Mouse (Mus musculus) cerebellum, adult 9-10 months (tissue): ENCODE data around the gene Nfix.

Experiments used
- DNase-seq: peaks from one replicate; pipeline ENCODE4 v3.0.0; 2022

Gene Nfix

GRCm38 (mm10) chr8:84779519-84780224 is 20.5 kb downstream of the Nfix start:
- DNase-seq: no peak

GRCm38 (mm10) chr8:84778638-84779380 is 21.3 kb downstream of the Nfix start:
- DNase-seq: no peak

GRCm38 (mm10) chr8:84777899-84778637 is 22.1 kb downstream of the Nfix start:
- DNase-seq: no peak

- no peak for DNase-seq
Observed at GRCm38 (mm10) chr8:84776569-84776968, 23.6 kb downstream of the Nfix start.

- no peak for DNase-seq
Observed at GRCm38 (mm10) chr8:84775621-84776113, 24.5 kb downstream of the Nfix start.

- no peak for DNase-seq
Observed at GRCm38 (mm10) chr8:84775105-84775591, 25.0 kb downstream of the Nfix start.

GRCm38 (mm10) chr8:84774473-84774911 is 25.7 kb downstream of the Nfix start:
- DNase-seq: peak; percentile 84

- DNase-seq: peak; percentile 91
Observed at GRCm38 (mm10) chr8:84773833-84774232, 26.3 kb downstream of the Nfix start.

GRCm38 (mm10) chr8:84773304-84773703 is 26.8 kb downstream of the Nfix start:
- peak; percentile 81 for DNase-seq

GRCm38 (mm10) chr8:84772628-84773027 is 27.5 kb downstream of the Nfix start:
- no peak for DNase-seq

- DNase-seq: peak; percentile 87
Observed at GRCm38 (mm10) chr8:84771941-84772378, 28.2 kb downstream of the Nfix start.

- DNase-seq: peak; percentile 70
Observed at GRCm38 (mm10) chr8:84771000-84771687, 29.0 kb downstream of the Nfix start.

- peak; percentile 62 for DNase-seq
Observed at GRCm38 (mm10) chr8:84770100-84770953, 29.8 kb downstream of the Nfix start.

GRCm38 (mm10) chr8:84769324-84769723 is 30.8 kb downstream of the Nfix start:
- DNase-seq: peak; percentile 87

GRCm38 (mm10) chr8:84768343-84769095 is 31.6 kb downstream of the Nfix start:
- DNase-seq: no peak

- peak; percentile 53 for DNase-seq
Observed at GRCm38 (mm10) chr8:84767221-84767620, 32.9 kb downstream of the Nfix start.

- DNase-seq: no peak
Observed at GRCm38 (mm10) chr8:84766422-84766821, 33.7 kb downstream of the Nfix start.

GRCm38 (mm10) chr8:84765629-84766028 is 34.5 kb downstream of the Nfix start:
- DNase-seq: no peak

GRCm38 (mm10) chr8:84764870-84765495 is 35.2 kb downstream of the Nfix start:
- DNase-seq: no peak

GRCm38 (mm10) chr8:84764100-84764499 is 36.0 kb downstream of the Nfix start:
- DNase-seq: no peak
